Mouse (Mus musculus) megakaryocyte, embryonic 14.5 days (primary cell): Measurements from ENCODE around the gene Gab1.

ENCODE experiments used
- FLI1 ChIP-seq: IDR thresholded peaks from 2 replicates; pipeline ENCODE4 v1.6.1; 2012; ENCODE audit warnings: low read length, inconsistent platforms, mixed read lengths
- GATA1 ChIP-seq: IDR thresholded peaks from 3 replicates; pipeline ENCODE4 v1.6.1; 2012; ENCODE audit warnings: mixed read lengths, low read length, inconsistent platforms, borderline replicate concordance

DNA sequence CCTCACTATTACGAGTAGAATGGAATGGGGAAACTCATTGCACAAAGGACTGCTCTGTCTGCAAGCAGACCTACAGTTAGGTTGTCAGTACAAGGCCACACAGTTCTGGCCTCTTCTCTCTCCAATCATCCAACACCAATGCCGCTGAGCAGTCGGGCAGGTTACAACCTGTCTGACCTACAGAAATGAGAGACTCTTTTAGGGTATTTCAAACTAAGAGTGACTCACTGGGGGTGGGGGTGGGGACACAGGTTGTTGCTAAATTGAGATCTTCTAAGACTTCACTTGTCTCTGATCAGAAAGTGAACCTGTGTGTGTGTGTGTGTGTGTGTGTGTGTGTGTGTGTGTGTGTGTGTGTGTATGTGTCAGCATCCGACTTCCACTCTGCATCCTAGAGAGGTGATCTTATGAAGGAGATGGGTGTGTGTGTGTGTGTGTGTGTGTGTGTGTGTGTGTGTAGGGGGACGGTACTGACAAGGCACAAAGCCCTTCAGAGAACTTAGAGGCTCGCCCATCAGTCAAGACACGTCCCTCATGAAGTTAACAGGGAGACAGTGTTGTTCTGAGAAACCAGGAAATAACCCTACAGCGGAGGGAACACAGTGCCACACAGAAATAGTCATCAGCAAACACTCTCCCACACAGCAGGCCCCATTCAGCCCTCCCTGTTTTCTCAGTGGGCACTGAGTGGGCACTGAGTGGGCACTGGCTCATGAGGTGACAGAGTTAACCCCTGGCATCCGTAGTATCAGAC is 27.7 kb downstream of the Gab1 start:
- TF ChIP-seq GATA1 (no peak), FLI1 (no peak)
